Mouse (Mus musculus): ENCODE results near the gene Ccdc138. TPM values are rescaled to one million over a fixed set of nuclear protein-coding genes. Genes with fewer than 3 reads are reported as not detected.

Gene Ccdc138
- polyA plus RNA-seq, 1 experiment from 2014 or later, result 15.3 TPM

- no peak overlapping the region for H3K4me2 ChIP-seq (replicated peaks)
- no peaks in the 10 kb centered on the region for H3K27me3 ChIP-seq
- no peak overlapping the region for H3K4me3 ChIP-seq
- H3K36me3 ChIP-seq, result no peaks in the 10 kb centered on the region
- H3K27ac ChIP-seq (replicated peaks), result no peak overlapping the region
- 87% methylated on average over 17 of the region's 17 CpGs for WGBS
- H3K4me1 ChIP-seq, result no peaks in the 10 kb centered on the region
- H3K9ac ChIP-seq (replicated peaks), result no peak overlapping the region
- ATAC-seq (ENCODE audit: low FRiP score, low read depth), result no peak
- no peaks in the 10 kb centered on the region for H3K9me3 ChIP-seq
These were observed 120.9 kb downstream of the Ccdc138 start for GRCm38 (mm10) chr10:58618501-58619216.

- Histone ChIP-seq H3K4me2 (replicated peaks) (no peak overlapping the region), H3K27me3 (no peaks in the 10 kb centered on the region), H3K27ac (replicated peaks) (no peak overlapping the region), H3K9me3 (no peaks in the 10 kb centered on the region), H3K9ac (replicated peaks) (no peak overlapping the region), H3K36me3 (no peaks in the 10 kb centered on the region), H3K4me1 (no peaks in the 10 kb centered on the region), H3K4me3 (no peak overlapping the region)
- ATAC-seq (ENCODE audit: low FRiP score, low read depth), result no peak
- 89% methylated on average over 4 of the region's 4 CpGs for WGBS
These were observed 121.5 kb downstream of the Ccdc138 start for GRCm38 (mm10) chr10:58619266-58619665.

- no peak overlapping the region for H3K4me3 ChIP-seq
- whole genome bisulfite sequencing, result 79% methylated on average over 12 of the region's 12 CpGs
These were observed 127.3 kb downstream of the Ccdc138 start for GRCm38 (mm10) chr10:58624848-58625711.

More at GRCm38 (mm10) chr10:58624848-58625711, 127.3 kb downstream of the Ccdc138 start:
- Histone ChIP-seq H3K4me2 (replicated peaks) (no peak overlapping the region), H3K36me3 (no peaks in the 10 kb centered on the region), H3K9ac (replicated peaks) (no peak overlapping the region), H3K9me3 (no peaks in the 10 kb centered on the region), H3K27ac (replicated peaks) (no peak overlapping the region), H3K27me3 (no peaks in the 10 kb centered on the region), H3K4me1 (no peaks in the 10 kb centered on the region)
- no peak for ATAC-seq (ENCODE audit: low FRiP score, low read depth)

Other genes with a start within 250 kb of the Ccdc138 start
- gene Gcc2, start 242.5 kb upstream of the Ccdc138 start, polyA plus RNA-seq (2016; fragmentation: Nextera tagmentation; extraction: Ambion mirVana), result 64.8 and 66.5 TPM in 2 replicates
- gene Lims1, start 174.5 kb upstream of the Ccdc138 start, polyA plus RNA-seq (2016; fragmentation: Nextera tagmentation; extraction: Ambion mirVana), result 85.6 and 88.9 TPM in 2 replicates
- gene Ranbp2, start 51.0 kb upstream of the Ccdc138 start, polyA plus RNA-seq (2016; fragmentation: Nextera tagmentation; extraction: Ambion mirVana), result 28.5 and 33.9 TPM in 2 replicates
- 0.33 and 0.34 TPM in 2 replicates for gene Edar, start 177.7 kb downstream of the Ccdc138 start, polyA plus RNA-seq (2016; fragmentation: Nextera tagmentation; extraction: Ambion mirVana)
- not detected in 2 replicates for gene Gm17542, start 220.3 kb downstream of the Ccdc138 start, polyA plus RNA-seq (2016; fragmentation: Nextera tagmentation; extraction: Ambion mirVana)